Mouse (Mus musculus) intestine, embryonic 14.5 days (tissue): Measurements from ENCODE around the gene Rspo1. TPM values are rescaled to one million over a fixed set of nuclear protein-coding genes. Genes with fewer than 3 reads are reported as not detected.
"Not testable (repeated sequence)": the region's sequence is repeated elsewhere in the genome, so short reads cannot be mapped to it uniquely, and the experiment has no call there.

Experiments used
- ATAC-seq: fragments of 200-750 bp; cut with Nextera tagmentation; replicated peaks from 2 replicates; pipeline ENCODE4 v1.8.0; 2017; ENCODE audit warnings: low read depth, moderate number of reproducible peaks, moderate TSS enrichment, moderate library complexity; ENCODE audit not compliant: low FRiP score, low TSS enrichment
- DNase-seq: peaks from one replicate; pipeline ENCODE4 v3.0.0-alpha.2; 2018; ENCODE audit warnings: low spot score
- H3K27ac ChIP-seq: fragments of 300-500 bp; sonication (generic); 2 replicates; pipeline ENCODE4 v1.5.1; 2014; ENCODE audit warnings: low read depth, mild to moderate bottlenecking, control low read depth
- H3K27me3 ChIP-seq: fragments of 300-500 bp; sonication (generic); replicated peaks from 2 replicates; pipeline ENCODE4 v1.6.1; 2014; ENCODE audit warnings: low read length, control low read depth; ENCODE audit not compliant: control insufficient read depth, insufficient read depth
- H3K36me3 ChIP-seq: fragments of 300-500 bp; sonication (generic); 2 replicates; pipeline ENCODE4 v1.6.1; 2014; ENCODE audit warnings: low read length, control low read depth; ENCODE audit not compliant: control insufficient read depth, insufficient read depth
- H3K4me1 ChIP-seq: fragments of 300-500 bp; sonication (generic); replicated peaks from 2 replicates; pipeline ENCODE4 v1.6.1; 2014; ENCODE audit warnings: low read length, control low read depth, mixed read lengths; ENCODE audit not compliant: control insufficient read depth, insufficient read depth
- H3K4me2 ChIP-seq: fragments of 300-500 bp; sonication (generic); 2 replicates; pipeline ENCODE4 v1.6.1; 2014; ENCODE audit warnings: low read length
- H3K4me3 ChIP-seq: fragments of 300-500 bp; sonication (generic); 2 replicates; pipeline ENCODE4 v1.5.1; 2014; ENCODE audit warnings: low read depth, low read length, control low read depth, mixed read lengths
- H3K9ac ChIP-seq: fragments of 300-500 bp; sonication (generic); 2 replicates; pipeline ENCODE4 v1.6.1; 2014; ENCODE audit warnings: mild to moderate bottlenecking, low read length
- H3K9me3 ChIP-seq: fragments of 300-500 bp; sonication (generic); 2 replicates; pipeline ENCODE4 v1.6.1; 2016; ENCODE audit warnings: low read length, control low read depth; ENCODE audit not compliant: control insufficient read depth
- WGBS: fragments of 180-500 bp; shearing (Covaris S2); extraction: QIAGEN DNeasy Blood & Tissue Kit; methylation state at CpG from one replicate; pipeline ENCODE4 v1.1.7; 2014; 5-methylcytosine and 5-hydroxymethylcytosine counted together
- polyA plus RNA-seq: library from polyadenylated mRNA; unstranded; fragments of >200 nt; fragmentation: Nextera tagmentation; extraction: Ambion mirVana; gene quantifications from 2 replicates; pipeline ENCODE4 v1.2.1, GENCODE M21; 2014

The Rspo1 gene
- 13.9 and 14.6 TPM in 2 replicates for polyA plus RNA-seq

GRCm38 (mm10) chr4:124985671-124986602 lies at the start of gene Rspo1:
TSS of gene Rspo1 (plus strand) at chr4:124986430.
- H3K4me1 ChIP-seq, result peaks cover 36% of the 10 kb centered on the region
- WGBS, result under 1% methylated on average over 61 of the region's 62 CpGs
- no peaks in the 10 kb centered on the region for H3K9me3 ChIP-seq
- H3K27me3 ChIP-seq, result peaks cover 78% of the 10 kb centered on the region
- H3K36me3 ChIP-seq, result no peaks in the 10 kb centered on the region
- H3K27ac ChIP-seq, result no peak within 1 kb of the TSS
- DNase-seq, result no peak
- peak within 1 kb of the TSS; percentile 40 for H3K4me3 ChIP-seq
- peak; percentile 43; the same call in 1 of the 2 replicates for ATAC-seq
- peak within 1 kb of the TSS; percentile 68 for H3K4me2 ChIP-seq
- peak within 1 kb of the TSS; percentile 25; the same call in 1 of the 2 replicates for H3K9ac ChIP-seq

DNA sequence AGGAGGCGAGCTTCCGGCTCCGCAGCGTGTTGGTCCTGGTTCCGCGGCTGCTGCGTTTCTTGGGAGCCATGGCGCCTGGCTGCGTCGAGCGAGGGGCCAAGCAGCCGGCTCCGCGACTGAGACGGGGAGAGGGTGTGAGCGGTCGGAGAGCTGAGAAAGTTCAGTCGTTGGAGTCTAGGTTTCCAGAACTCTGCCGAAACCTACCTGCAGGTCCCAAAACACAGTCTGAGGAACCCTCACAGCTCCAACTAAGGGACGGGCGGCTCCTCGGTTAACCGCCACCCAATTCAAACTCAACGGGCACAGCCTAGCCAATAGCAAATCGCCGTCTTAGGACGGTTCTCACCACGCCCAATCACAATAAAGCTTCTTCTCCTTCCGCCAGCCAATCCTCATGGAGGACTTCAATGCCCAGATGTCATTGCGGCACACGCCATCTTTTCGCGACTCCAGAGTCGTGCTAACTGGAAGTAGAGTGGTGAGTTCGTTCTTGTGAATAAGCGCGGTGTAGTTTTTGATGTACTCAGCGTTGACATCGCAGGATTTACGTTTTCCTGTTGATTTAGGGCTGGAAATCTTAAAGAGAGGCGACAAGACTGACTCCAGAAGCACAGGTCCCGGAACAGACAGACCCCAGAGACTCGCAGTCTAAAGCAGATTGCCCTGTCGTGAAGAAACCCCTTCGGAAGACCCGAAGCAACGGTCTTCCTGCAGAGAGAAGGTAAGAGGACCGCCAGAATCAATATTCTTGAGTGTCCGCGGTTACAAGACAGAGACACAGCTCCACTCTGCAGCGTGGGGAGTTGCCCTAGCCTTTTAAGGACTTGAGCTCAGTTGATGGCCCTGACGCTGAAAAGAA lies 49.4 kb upstream of the Rspo1 start, which contains the start of gene 9930104L06Rik:
TSS of gene 9930104L06Rik (plus strand) at position 436 of the 859 bp plus-strand sequence.
- Histone ChIP-seq H3K4me1 (peaks cover 17% of the 10 kb centered on the region), H3K27me3 (no peaks in the 10 kb centered on the region), H3K9me3 (no peaks in the 10 kb centered on the region), H3K36me3 (peaks cover 24% of the 10 kb centered on the region; the same call in 1 of the 2 replicates), H3K4me3 (peak within 1 kb of the TSS; percentile 93), H3K27ac (0 out of 2 replicates have a peak within 1 kb of the TSS, but pooled peaks have one; percentile 3), H3K9ac (peak within 1 kb of the TSS; percentile 73), H3K4me2 (peak within 1 kb of the TSS; percentile 89)
- DNase-seq, result peak; percentile 97
- ATAC-seq, result peak; percentile 99
- WGBS, result under 1% methylated on average over 52 of the region's 52 CpGs

DNA sequence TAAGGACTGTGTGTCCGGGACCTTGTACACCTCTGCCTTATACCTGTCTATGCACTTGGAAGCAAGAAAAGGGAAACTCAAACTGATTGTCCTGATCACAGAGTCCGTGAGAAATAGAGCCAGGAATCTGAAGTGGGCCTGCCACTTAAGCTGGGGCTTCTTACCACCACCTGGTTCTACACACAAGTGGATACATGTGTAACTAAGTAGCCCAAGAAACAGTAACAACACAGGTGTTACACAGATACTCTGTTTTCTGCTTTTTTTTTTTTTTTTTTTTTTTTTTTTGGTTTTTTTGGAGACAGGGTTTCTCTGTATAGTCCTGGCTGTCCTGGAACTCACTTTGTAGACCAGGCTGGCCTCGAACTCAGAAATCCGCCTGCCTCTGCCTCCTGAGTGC lies 47.0 kb upstream of the Rspo1 start, which contains the start of gene Cdca8:
TSS of gene Cdca8 (minus strand) at position 101 of the 400 bp plus-strand sequence.
- 89% methylated on average over 4 of the region's 4 CpGs for WGBS
- not testable (repeated sequence) for DNase-seq, H3K9me3 ChIP-seq, H3K27ac ChIP-seq, H3K27me3 ChIP-seq, H3K4me2 ChIP-seq, H3K4me3 ChIP-seq, ATAC-seq, H3K9ac ChIP-seq
- Histone ChIP-seq H3K36me3 (peaks cover 33% of the 10 kb centered on the region), H3K4me1 (peaks cover 17% of the 10 kb centered on the region)

GRCm38 (mm10) chr4:124943022-124943421 lies 43.2 kb upstream of the Rspo1 start:
- Histone ChIP-seq H3K4me2 (no peak overlapping the region), H3K27me3 (no peaks in the 10 kb centered on the region), H3K4me1 (peaks cover 2% of the 10 kb centered on the region; the same call in 1 of the 2 replicates), H3K27ac (no peak overlapping the region), H3K36me3 (peaks cover 33% of the 10 kb centered on the region), H3K4me3 (no peak overlapping the region), H3K9me3 (no peaks in the 10 kb centered on the region), H3K9ac (no peak overlapping the region)
- 6% methylated on average over 4 of the region's 4 CpGs for WGBS
- peak; percentile 48; the same call in 1 of the 2 replicates for ATAC-seq
- peak; percentile 99 for DNase-seq

DNA sequence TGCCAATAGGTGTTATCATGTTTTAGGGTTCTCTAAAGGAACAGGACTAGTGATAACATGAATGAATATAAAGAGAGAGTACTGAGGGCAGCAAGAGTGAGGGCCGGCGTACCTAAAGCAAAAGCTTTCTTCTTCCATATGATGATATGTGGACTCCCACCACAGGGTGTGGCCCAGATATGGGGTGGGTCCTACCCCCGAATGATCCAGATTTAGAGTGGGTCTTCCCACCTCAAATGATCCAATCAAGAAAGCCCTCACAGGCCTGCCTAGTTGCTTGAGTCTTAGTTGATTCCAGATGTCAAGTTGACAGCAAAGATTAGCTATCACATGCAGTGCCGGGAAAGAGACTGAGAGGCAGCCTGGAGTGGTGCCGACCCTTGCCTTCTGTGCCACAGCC lies 42.4 kb upstream of the Rspo1 start:
- no peaks in the 10 kb centered on the region for H3K9me3 ChIP-seq
- no peak overlapping the region for H3K9ac ChIP-seq
- no peak for DNase-seq
- no peaks in the 10 kb centered on the region for H3K4me1 ChIP-seq
- H3K36me3 ChIP-seq, result peaks cover 27% of the 10 kb centered on the region
- H3K27me3 ChIP-seq, result no peaks in the 10 kb centered on the region
- 88% methylated on average over 5 of the region's 5 CpGs for WGBS
- H3K27ac ChIP-seq, result no peak overlapping the region
- no peak overlapping the region for H3K4me2 ChIP-seq
- no peak overlapping the region for H3K4me3 ChIP-seq
- ATAC-seq, result no peak

DNA sequence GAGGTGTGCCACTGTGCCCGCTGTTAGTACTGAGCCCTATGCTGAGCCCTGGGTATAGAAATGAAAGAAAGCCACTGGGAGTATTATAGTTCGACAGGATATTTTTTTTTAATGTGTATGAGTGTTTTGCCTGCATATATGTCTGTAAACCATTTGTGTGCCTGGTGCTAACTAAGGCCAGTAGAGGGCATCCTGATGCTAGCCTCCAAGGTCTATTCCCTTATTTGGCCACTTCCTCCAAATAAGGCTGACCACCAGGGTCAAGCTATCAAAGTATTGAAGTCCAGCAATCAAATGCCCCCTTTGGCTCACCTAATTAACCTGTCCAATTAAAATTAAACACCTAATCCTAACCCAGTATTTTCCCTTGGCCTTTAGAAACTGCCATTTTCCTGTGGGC lies 41.3 kb upstream of the Rspo1 start:
- DNase-seq (no peak), ATAC-seq (no peak)
- 69% methylated on average over 2 of the region's 2 CpGs for WGBS
- H3K27ac ChIP-seq, result no peak overlapping the region
- H3K4me2 ChIP-seq, result no peak overlapping the region
- no peaks in the 10 kb centered on the region for H3K27me3 ChIP-seq
- no peak overlapping the region for H3K4me3 ChIP-seq
- H3K9ac ChIP-seq, result no peak overlapping the region
- H3K36me3 ChIP-seq, result peaks cover 19% of the 10 kb centered on the region
- no peaks in the 10 kb centered on the region for H3K9me3 ChIP-seq
- no peaks in the 10 kb centered on the region for H3K4me1 ChIP-seq

GRCm38 (mm10) chr4:124949488-124949887 lies 36.7 kb upstream of the Rspo1 start:
- H3K27ac ChIP-seq, result no peak overlapping the region
- H3K4me2 ChIP-seq, result no peak overlapping the region
- H3K27me3 ChIP-seq, result no peaks in the 10 kb centered on the region
- H3K9ac ChIP-seq, result no peak overlapping the region
- H3K9me3 ChIP-seq, result no peaks in the 10 kb centered on the region
- no peak overlapping the region for H3K4me3 ChIP-seq
- DNase-seq, result no peak
- H3K4me1 ChIP-seq, result no peaks in the 10 kb centered on the region
- 76% methylated on average over 3 of the region's 3 CpGs for WGBS
- no peaks in the 10 kb centered on the region for H3K36me3 ChIP-seq
- no peak for ATAC-seq
